Mouse (Mus musculus) C2C12 (cell line): ENCODE measurements around the gene Trdn. TPM values are rescaled to one million over a fixed set of nuclear protein-coding genes. Genes with fewer than 3 reads are reported as not detected.

Experiments
- H3K27me3 ChIP-seq: one replicate; pipeline ENCODE4 v1.6.1; 2011; ENCODE audit not compliant: control insufficient read depth, insufficient read depth, insufficient read length
- H3K36me3 ChIP-seq: one replicate; pipeline ENCODE4 v1.6.1; 2011; ENCODE audit not compliant: control insufficient read depth, insufficient read depth
- H3K4me3 ChIP-seq: one replicate; pipeline ENCODE4 v1.5.1; 2011; ENCODE audit warnings: mild to moderate bottlenecking, control low read depth; ENCODE audit not compliant: poor library complexity, insufficient read depth, severe bottlenecking
- H3K79me2 ChIP-seq: one replicate; pipeline ENCODE4 v1.6.1; 2011; ENCODE audit not compliant: control insufficient read depth, insufficient read depth
- H3K79me3 ChIP-seq: one replicate; pipeline ENCODE4 v1.6.1; 2011; ENCODE audit warnings: low read depth, control low read depth
- H3ac ChIP-seq: one replicate; pipeline ENCODE3; 2011; ENCODE audit warnings: low read depth; ENCODE audit not compliant: control insufficient read depth, insufficient read length
- CEBPB ChIP-seq: IDR thresholded peaks from one replicate; pipeline ENCODE4 v1.6.1; 2011; ENCODE audit warnings: low read depth, mild to moderate bottlenecking, control low read depth, moderate library complexity
- CTCF ChIP-seq: IDR thresholded peaks from one replicate; pipeline ENCODE4 v1.5.1; 2011; ENCODE audit not compliant: control insufficient read depth, insufficient read depth, insufficient read length
- FOSL1 ChIP-seq: IDR thresholded peaks from one replicate; pipeline ENCODE4 v1.8.0; 2011; ENCODE audit warnings: mild to moderate bottlenecking, low read length; ENCODE audit not compliant: poor library complexity, insufficient read depth, severe bottlenecking
- MAX ChIP-seq: IDR thresholded peaks from one replicate; pipeline ENCODE4 v1.6.1; 2011; ENCODE audit warnings: mild to moderate bottlenecking, control low read depth
- MYOD1 ChIP-seq: IDR thresholded peaks from one replicate; pipeline ENCODE4 v1.6.1; 2011; ENCODE audit warnings: low read depth; ENCODE audit not compliant: control insufficient read depth, insufficient read length
- MYOG ChIP-seq: IDR thresholded peaks from one replicate; pipeline ENCODE4 v1.6.1; 2011; ENCODE audit not compliant: control insufficient read depth, insufficient read length; ENCODE audit errors: extremely low read depth
- USF1 ChIP-seq: IDR thresholded peaks from one replicate; pipeline ENCODE4 v1.6.1; 2011; ENCODE audit warnings: low read depth, mild to moderate bottlenecking, control low read depth, moderate library complexity
- polyA plus RNA-seq: library from polyadenylated mRNA; unstranded; fragments of >200 nt; fragmentation: generic; extraction: Trizol; gene quantifications from one replicate; pipeline ENCODE4 v1.2.1, GENCODE M21; 2012; ENCODE audit warnings: missing spikeins

Gene Trdn
- polyA plus RNA-seq, 1 experiment = 0.22 TPM

DNA sequence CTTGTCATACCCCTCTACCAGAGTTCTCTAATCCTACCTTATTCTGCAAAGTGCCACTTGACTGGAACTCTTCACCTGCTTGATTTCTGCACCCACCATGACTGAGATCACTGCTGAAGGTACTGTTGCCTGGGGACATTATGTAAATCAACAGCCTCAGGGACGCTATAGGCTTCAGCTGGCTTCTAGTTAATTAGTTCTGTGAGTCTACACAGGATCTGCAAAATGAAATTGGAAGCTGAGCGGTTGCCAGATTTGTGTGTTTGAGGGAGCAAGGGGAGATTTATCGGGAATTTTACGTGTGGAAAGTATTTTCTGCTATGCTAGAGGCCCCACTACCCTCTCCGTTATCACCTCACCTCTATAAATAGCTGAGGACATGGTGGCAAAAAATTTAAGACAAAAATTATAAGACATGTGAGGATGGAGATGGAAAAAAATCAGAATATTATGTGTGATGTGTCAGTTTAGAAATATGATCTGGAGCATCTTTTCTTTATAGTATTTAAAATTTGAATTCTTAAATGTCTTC lies 3.3 kb downstream of the Trdn start:
- H3K79me3 ChIP-seq = no peaks in the 10 kb centered on the region
- no peak for TF ChIP-seq CEBPB
- TF ChIP-seq FOSL1 = no peak
- H3K36me3 ChIP-seq = no peaks in the 10 kb centered on the region
- no peak overlapping the region for H3ac ChIP-seq
- no peak overlapping the region for H3K4me3 ChIP-seq
- no peaks in the 10 kb centered on the region for H3K27me3 ChIP-seq
- H3K79me2 ChIP-seq = no peaks in the 10 kb centered on the region

DNA sequence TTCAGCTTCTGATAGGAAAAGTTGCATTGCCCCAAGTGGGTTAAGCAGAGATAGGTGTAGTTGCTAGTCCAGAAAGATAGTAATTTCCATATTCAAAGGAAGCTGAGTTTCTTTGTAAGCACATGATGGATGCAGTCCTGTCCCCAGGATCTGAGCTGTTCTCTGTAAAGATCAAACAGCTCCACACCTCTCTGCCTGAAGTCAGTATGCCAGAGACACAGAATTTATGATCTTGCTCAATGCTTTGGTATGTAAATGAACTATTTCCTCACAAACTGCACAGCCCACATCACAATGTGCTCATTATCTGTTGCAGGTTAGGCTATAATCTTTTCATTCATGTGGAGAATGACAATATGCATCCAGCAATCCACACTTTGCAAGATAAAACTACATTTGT lies 8.0 kb downstream of the Trdn start:
- H3K79me2 ChIP-seq = no peaks in the 10 kb centered on the region
- no peak for TF ChIP-seq MYOG
- no peak for TF ChIP-seq MYOD1
- no peak for TF ChIP-seq FOSL1
- no peak for TF ChIP-seq MAX
- TF ChIP-seq CEBPB = no peak
- no peaks in the 10 kb centered on the region for H3K27me3 ChIP-seq
- H3K4me3 ChIP-seq = no peak overlapping the region
- no peak overlapping the region for H3ac ChIP-seq
- H3K79me3 ChIP-seq = no peaks in the 10 kb centered on the region
- H3K36me3 ChIP-seq = no peaks in the 10 kb centered on the region

DNA sequence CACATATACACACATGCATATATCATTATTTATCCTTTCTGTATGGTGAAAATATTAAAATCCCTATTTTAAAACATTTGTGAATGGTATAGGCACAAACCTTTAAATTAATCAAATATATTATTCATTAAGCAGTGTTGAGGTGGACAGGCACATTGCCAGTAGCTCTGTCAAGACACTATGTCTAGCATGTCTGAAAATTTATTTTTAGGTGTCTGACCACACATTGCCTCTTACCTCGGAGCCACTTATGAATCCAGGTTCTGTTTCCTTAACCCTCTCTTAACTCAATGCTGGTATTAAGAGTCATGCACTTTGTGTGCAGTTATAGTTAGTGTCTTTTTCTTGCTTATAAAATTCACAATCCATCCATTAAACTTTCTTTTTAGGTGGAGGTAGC lies 12.0 kb downstream of the Trdn start:
- no peak for TF ChIP-seq FOSL1
- no peak for TF ChIP-seq MAX
- TF ChIP-seq CTCF = no peak
- TF ChIP-seq MYOD1 = no peak
- Histone ChIP-seq H3K79me3 (no peaks in the 10 kb centered on the region), H3K36me3 (no peaks in the 10 kb centered on the region), H3K79me2 (no peaks in the 10 kb centered on the region), H3K4me3 (no peak overlapping the region), H3K27me3 (no peaks in the 10 kb centered on the region), H3ac (no peak overlapping the region)

DNA sequence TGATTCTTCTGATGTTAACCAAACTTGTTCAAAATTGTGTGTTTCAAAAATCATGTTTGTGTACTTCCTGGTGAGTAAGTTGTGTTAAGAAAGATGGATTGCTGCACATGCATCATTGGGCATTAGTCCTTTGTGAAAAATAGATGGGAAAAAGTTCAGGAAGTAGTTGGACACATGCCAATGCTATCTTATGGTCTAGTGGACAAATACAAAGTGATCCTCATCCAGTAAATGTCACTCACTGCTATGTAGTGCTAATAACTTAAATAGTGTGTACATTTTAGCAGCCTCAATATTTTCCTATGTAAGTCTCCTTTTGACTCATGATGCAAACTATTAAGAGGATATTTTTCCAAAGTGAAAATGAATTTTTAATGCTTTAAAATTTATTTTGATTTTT lies 27.6 kb downstream of the Trdn start:
- no peak overlapping the region for H3ac ChIP-seq
- H3K4me3 ChIP-seq = no peak overlapping the region
- no peak for TF ChIP-seq MYOG
- no peak for TF ChIP-seq MYOD1
- no peak for TF ChIP-seq CTCF
- TF ChIP-seq USF1 = no peak
- no peak for TF ChIP-seq CEBPB
- TF ChIP-seq FOSL1 = no peak

DNA sequence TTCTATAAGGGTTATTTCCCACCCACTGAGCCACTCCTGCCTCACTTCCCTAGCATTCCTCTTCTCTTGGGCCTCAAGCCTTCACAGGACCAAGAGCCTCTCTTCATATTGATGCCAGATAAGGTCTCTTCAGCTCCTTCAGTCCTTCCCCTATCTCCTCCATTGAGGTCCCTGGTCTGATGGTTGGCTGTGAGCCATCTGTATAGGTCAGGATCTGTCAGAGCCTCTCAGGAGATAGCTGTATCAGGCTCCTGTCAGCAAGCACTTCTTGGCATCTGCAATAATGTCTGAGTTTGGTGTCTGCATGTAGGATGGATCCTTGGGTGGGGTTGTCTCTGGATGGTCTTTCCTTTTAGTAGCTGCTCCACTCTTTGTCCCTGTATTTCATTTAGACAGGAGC lies 42.7 kb downstream of the Trdn start:
- Histone ChIP-seq H3K27me3 (no peaks in the 10 kb centered on the region), H3K36me3 (no peaks in the 10 kb centered on the region), H3K79me3 (no peaks in the 10 kb centered on the region), H3K4me3 (no peak overlapping the region), H3K79me2 (no peaks in the 10 kb centered on the region), H3ac (no peak overlapping the region)
- TF ChIP-seq MAX = no peak
- no peak for TF ChIP-seq FOSL1
- no peak for TF ChIP-seq CTCF
- TF ChIP-seq MYOG = no peak
- no peak for TF ChIP-seq CEBPB
- no peak for TF ChIP-seq MYOD1
- TF ChIP-seq USF1 = no peak

More for the DNA sequence above, 27.6 kb downstream of the Trdn start:
- Histone ChIP-seq H3K36me3 (no peaks in the 10 kb centered on the region), H3K79me2 (no peaks in the 10 kb centered on the region), H3K27me3 (no peaks in the 10 kb centered on the region), H3K79me3 (no peaks in the 10 kb centered on the region)

DNA sequence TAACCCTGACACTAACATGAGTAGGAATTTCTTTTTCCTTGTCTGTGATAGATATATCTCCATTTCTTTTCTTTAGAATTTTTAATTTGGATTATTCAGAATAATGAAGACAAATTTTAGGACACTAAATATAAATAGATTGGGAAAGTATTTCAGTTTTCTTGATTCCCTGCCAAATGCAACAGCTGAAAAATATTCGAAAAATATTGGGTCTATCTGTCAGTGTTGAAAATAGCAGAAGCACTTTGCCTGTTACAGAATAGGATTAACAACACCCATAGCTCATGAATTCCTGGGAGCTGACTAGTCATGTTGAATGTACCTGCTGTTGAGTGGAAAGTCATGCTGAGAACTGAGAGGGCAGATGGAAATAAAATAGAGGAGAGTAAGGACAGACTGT lies 64.6 kb downstream of the Trdn start:
- no peak overlapping the region for H3K4me3 ChIP-seq
- no peaks in the 10 kb centered on the region for H3K79me2 ChIP-seq
- TF ChIP-seq FOSL1 (no peak), MYOG (no peak), CTCF (no peak), USF1 (no peak), MAX (no peak), MYOD1 (no peak), CEBPB (no peak)
- no peak overlapping the region for H3ac ChIP-seq
- no peaks in the 10 kb centered on the region for H3K79me3 ChIP-seq
- no peaks in the 10 kb centered on the region for H3K36me3 ChIP-seq
- no peaks in the 10 kb centered on the region for H3K27me3 ChIP-seq
